Comparison of ENCODE assay signal across 7 mouse cellular contexts in genomic region chr3:127789500-127790191, GRCm38 (mm10). TPM values are rescaled to one million over a fixed set of nuclear protein-coding genes. Genes with fewer than 3 reads are reported as not detected.
A peak's percentile ranks its signal among the peaks of the same experiment; 100 is the strongest.
DNase-seq lines count a peak whose midpoint lies in the region; ATAC-seq lines count a peak whose summit lies in the region.

Gene Tifa (plus strand): TSS chr3:127789805.

- WGBS in intestine, embryonic 14.5 days = under 1% methylated on average over 40 of the region's 44 CpGs
- under 1% methylated on average over 44 of the region's 44 CpGs for WGBS in limb, embryonic 10.5 days
- under 1% methylated on average over 44 of the region's 44 CpGs for WGBS in midbrain, embryonic 10.5 days

- H3K9me3 ChIP-seq in intestine, embryonic 14.5 days (ENCODE audit: control insufficient read depth, low read length) = no peaks in the 10 kb centered on the region
- H3K9me3 ChIP-seq in limb, embryonic 10.5 days (replicated peaks) = no peaks in the 10 kb centered on the region
- H3K9me3 ChIP-seq in midbrain, embryonic 10.5 days (replicated peaks) = no peaks in the 10 kb centered on the region

- H3K9ac ChIP-seq in intestine, embryonic 14.5 days (ENCODE audit: low read length) = peak within 1 kb of the TSS; percentile 54

- peak within 1 kb of the TSS; percentile 96 for H3K4me2 ChIP-seq in intestine, embryonic 14.5 days (ENCODE audit: low read length)

- H3K27me3 ChIP-seq in intestine, embryonic 14.5 days (replicated peaks; ENCODE audit: control insufficient read depth, insufficient read depth, low read length) = peaks cover 18% of the 10 kb centered on the region; the same call in 1 of the 2 replicates
- peaks cover 61% of the 10 kb centered on the region for H3K27me3 ChIP-seq in limb, embryonic 10.5 days (ENCODE audit: low read depth, poor library complexity, severe bottlenecking)
- H3K27me3 ChIP-seq in midbrain, embryonic 10.5 days (ENCODE audit: low read depth, poor library complexity, severe bottlenecking) = peaks cover 84% of the 10 kb centered on the region

- peaks cover 10% of the 10 kb centered on the region for H3K4me1 ChIP-seq in intestine, embryonic 14.5 days (replicated peaks; ENCODE audit: control insufficient read depth, insufficient read depth, low read length)
- peaks cover 23% of the 10 kb centered on the region for H3K4me1 ChIP-seq in limb, embryonic 10.5 days
- H3K4me1 ChIP-seq in midbrain, embryonic 10.5 days = peaks cover 26% of the 10 kb centered on the region

- 0 out of 2 replicates have a peak within 1 kb of the TSS, but pooled peaks have one; percentile 8 for H3K27ac ChIP-seq in intestine, embryonic 14.5 days (ENCODE audit: low read depth)
- peak within 1 kb of the TSS; percentile 79 for H3K27ac ChIP-seq in limb, embryonic 10.5 days
- H3K27ac ChIP-seq in midbrain, embryonic 10.5 days (replicated peaks) = peak within 1 kb of the TSS; percentile 77

- DNase-seq in adrenal gland, adult 8-10 months = peak; percentile 71
- DNase-seq in embryo, embryonic 10 days (ENCODE audit: low spot score) = peak; percentile 60
- DNase-seq in gastrocnemius, postnatal 36 days = peak; percentile 37 to 57
- DNase-seq in intestine, embryonic 14.5 days (ENCODE audit: low spot score) = peak; percentile 80
- DNase-seq in limb, embryonic 10.5 days (ENCODE audit: low spot score) = peak; percentile 76
- DNase-seq in midbrain, embryonic 10.5 days (ENCODE audit: low spot score) = peak; percentile 72
- peak; percentile 36 for DNase-seq in right cerebral cortex, postnatal 4 days

- peak; percentile 46; the same call in 1 of the 2 replicates for ATAC-seq in intestine, embryonic 14.5 days (replicated peaks; ENCODE audit: low FRiP score, low TSS enrichment, low read depth)

- no peaks in the 10 kb centered on the region for H3K36me3 ChIP-seq in intestine, embryonic 14.5 days (ENCODE audit: control insufficient read depth, insufficient read depth, low read length)
- no peaks in the 10 kb centered on the region for H3K36me3 ChIP-seq in limb, embryonic 10.5 days
- H3K36me3 ChIP-seq in midbrain, embryonic 10.5 days = no peaks in the 10 kb centered on the region

- intact Hi-C loops in gastrocnemius, postnatal 36 days (cut with DNase I) = loop anchor here (5.0 kb wide), 1 partner anchor 48 kb away; the partner anchor contains the start of gene Ap1ar

- H3K4me3 ChIP-seq in intestine, embryonic 14.5 days (ENCODE audit: low read depth, low read length) = peak within 1 kb of the TSS; percentile 56
- H3K4me3 ChIP-seq in limb, embryonic 10.5 days = peak within 1 kb of the TSS; percentile 72
- peak within 1 kb of the TSS; percentile 70 for H3K4me3 ChIP-seq in midbrain, embryonic 10.5 days

RNA-seq across cellular contexts. Expression of gene Tifa, which starts in this region (rescaled TPM):
- 10 to 100 TPM in 1 of 4 experiments, 1 to 10 TPM in 3; 5.7 to 10.9 (median 8.4) TPM for total RNA-seq in adrenal gland, adult 8-10 months (2022)
- total RNA-seq in gastrocnemius, postnatal 36 days (2021) = 1 to 10 TPM in 1 of 2 experiments, under 1 TPM in 1; 0.59 to 1.0 TPM
- polyA plus RNA-seq in intestine, embryonic 14.5 days (2014; fragmentation: Nextera tagmentation; extraction: Ambion mirVana) = 14.0 and 18.1 TPM in 2 replicates
- polyA plus RNA-seq in limb, embryonic 10.5 days (2016; fragmentation: Nextera tagmentation; extraction: Ambion mirVana) = 1.2 and 1.7 TPM in 2 replicates
- polyA plus RNA-seq in midbrain, embryonic 10.5 days (2016; fragmentation: Nextera tagmentation; extraction: Ambion mirVana) = 2.1 and 3.0 TPM in 2 replicates

Comparison
In these comparisons a context has a peak if more than half of its experiments do, and no peak if none do; other contexts are left out.
1. Peak in every context shown above with its lines: DNase-seq, ATAC-seq, H3K4me3 ChIP-seq and H3K27ac ChIP-seq.
2. H3K27ac ChIP-seq: peak in every context shown above with its lines; median percentile 79 in limb, embryonic 10.5 days; 77 in midbrain, embryonic 10.5 days; 8 in intestine, embryonic 14.5 days.